Mouse (Mus musculus): Measurements from ENCODE around the gene Nup210. TPM values are rescaled to one million over a fixed set of nuclear protein-coding genes. Genes with fewer than 3 reads are reported as not detected.
A peak's percentile ranks its signal among the peaks of the same experiment; 100 is the strongest.

Nup210 gene
- 10 to 100 TPM; 17.1 to 30.9 (median 20.7) TPM for total RNA-seq (2022)

GRCm38 (mm10) chr6:91116244-91117145 is at the start of gene Nup210:
Gene Nup210 (minus strand): TSS chr6:91116829.
- DNase-seq (ENCODE audit: low spot score in 2 of 2) = peak; percentile 94 to 96

- DNase-seq (ENCODE audit: low spot score in 2 of 2) = peak; percentile 68 to 86
These were observed 48.6 kb upstream of the Nup210 start for GRCm38 (mm10) chr6:91165210-91165609.

GRCm38 (mm10) chr6:91164584-91164983 is 48.0 kb upstream of the Nup210 start:
- no peak for DNase-seq (ENCODE audit: low spot score in 2 of 2)

- no peak for DNase-seq (ENCODE audit: low spot score in 2 of 2)
These were observed 46.7 kb upstream of the Nup210 start for GRCm38 (mm10) chr6:91163195-91163911.

GRCm38 (mm10) chr6:91162314-91162713 is 45.7 kb upstream of the Nup210 start:
- DNase-seq (ENCODE audit: low spot score in 2 of 2) = no peak

- DNase-seq (ENCODE audit: low spot score in 2 of 2) = no peak
These were observed 45.0 kb upstream of the Nup210 start for GRCm38 (mm10) chr6:91161506-91162235.

- DNase-seq (ENCODE audit: low spot score in 2 of 2) = no peak
These were observed 44.3 kb upstream of the Nup210 start for GRCm38 (mm10) chr6:91160976-91161375.

GRCm38 (mm10) chr6:91160399-91160798 is 43.8 kb upstream of the Nup210 start:
- peak in 1 of 2 experiments; percentile 61 for DNase-seq (ENCODE audit: low spot score in 2 of 2)

GRCm38 (mm10) chr6:91159047-91159446 is 42.4 kb upstream of the Nup210 start:
- DNase-seq (ENCODE audit: low spot score in 2 of 2) = no peak

GRCm38 (mm10) chr6:91157237-91157570 is 40.6 kb upstream of the Nup210 start:
- DNase-seq (ENCODE audit: low spot score in 2 of 2) = no peak

- DNase-seq (ENCODE audit: low spot score in 2 of 2) = peak; percentile 94
These were observed 40.1 kb upstream of the Nup210 start, which contains the start of gene Hdac11 for GRCm38 (mm10) chr6:91156554-91157236. Gene Hdac11 (plus strand): TSS chr6:91156665.

GRCm38 (mm10) chr6:91156062-91156461 is 39.4 kb upstream of the Nup210 start:
- DNase-seq (ENCODE audit: low spot score in 2 of 2) = peak in 1 of 2 experiments; percentile 62

GRCm38 (mm10) chr6:91155286-91155685 is 38.7 kb upstream of the Nup210 start:
- DNase-seq (ENCODE audit: low spot score in 2 of 2) = no peak

GRCm38 (mm10) chr6:91154685-91155084 is 38.1 kb upstream of the Nup210 start:
- no peak for DNase-seq (ENCODE audit: low spot score in 2 of 2)

GRCm38 (mm10) chr6:91153549-91154064 is 37.0 kb upstream of the Nup210 start:
- DNase-seq (ENCODE audit: low spot score in 2 of 2) = peak; percentile 70 to 79

GRCm38 (mm10) chr6:91152892-91153548 is 36.4 kb upstream of the Nup210 start:
- DNase-seq (ENCODE audit: low spot score in 2 of 2) = no peak

- no peak for DNase-seq (ENCODE audit: low spot score in 2 of 2)
These were observed 30.6 kb upstream of the Nup210 start for GRCm38 (mm10) chr6:91147152-91147770.

- no peak for DNase-seq (ENCODE audit: low spot score in 2 of 2)
These were observed 30.0 kb upstream of the Nup210 start for GRCm38 (mm10) chr6:91146443-91147151.

GRCm38 (mm10) chr6:91145572-91145971 is 28.9 kb upstream of the Nup210 start:
- no peak for DNase-seq (ENCODE audit: low spot score in 2 of 2)

All from layer of hippocampus, adult 8-10 months (tissue).